Mouse (Mus musculus) testis, adult 2 months (tissue): ENCODE measurements around the gene Itga10.

Experiments used
- CTCF ChIP-seq: fragments of 200-500 bp; IDR thresholded peaks from 2 replicates; pipeline ENCODE4 v1.5.1; 2012; ENCODE audit warnings: low read depth, mild to moderate bottlenecking, inconsistent platforms, low read length, moderate library complexity; ENCODE audit not compliant: control insufficient read depth, insufficient read depth, insufficient replicate concordance
- POLR2A ChIP-seq: fragments of 200-500 bp; IDR thresholded peaks from 2 replicates; pipeline ENCODE4 v1.6.1; 2012; ENCODE audit warnings: low read depth, mild to moderate bottlenecking, inconsistent platforms, low read length, moderate library complexity; ENCODE audit not compliant: control insufficient read depth

GRCm38 (mm10) chr3:96683496-96683895 is 38.1 kb downstream of the Itga10 start:
- TF ChIP-seq CTCF: no peak
- no peak for TF ChIP-seq POLR2A
